In genomic region chrX:41402656-41403055, GRCm38 (mm10) we compare ENCODE assay signal across 7 mouse cellular contexts. TPM values are rescaled to one million over a fixed set of nuclear protein-coding genes. Genes with fewer than 3 reads are reported as not detected.
DNase-seq lines count a peak whose midpoint lies in the region; ATAC-seq and TF ChIP-seq lines count a peak whose summit lies in the region.

No protein-coding gene starts in this region.

- H3K9ac ChIP-seq in embryonic facial prominence, embryonic 14.5 days (ENCODE audit: low read depth, low read length) = peak overlapping the region; percentile 60
- H3K9ac ChIP-seq in kidney, postnatal 0 days (ENCODE audit: low read depth, low read length) = no peak overlapping the region
- 0 out of 2 replicates have a peak overlapping the region, but pooled peaks have one; percentile 44 for H3K9ac ChIP-seq in neural tube, embryonic 15.5 days (replicated peaks)

- peak overlapping the region; percentile 34 for H3K4me3 ChIP-seq in lung, adult 2 months (replicated peaks; ENCODE audit: extremely low read depth, low read depth, low read length)
- H3K4me3 ChIP-seq in embryonic facial prominence, embryonic 14.5 days (ENCODE audit: low read depth, low read length) = peak overlapping the region; percentile 47
- peak overlapping the region; percentile 40 for H3K4me3 ChIP-seq in kidney, postnatal 0 days (replicated peaks; ENCODE audit: low read depth, low read length)
- H3K4me3 ChIP-seq in neural tube, embryonic 15.5 days (replicated peaks) = peak overlapping the region; percentile 47
- no peak overlapping the region for H3K4me3 ChIP-seq in thymus, adult 2 months (ENCODE audit: control insufficient read depth, insufficient read depth, low read length)

- peak overlapping the region; percentile 67 for H3K4me2 ChIP-seq in embryonic facial prominence, embryonic 14.5 days (ENCODE audit: low read depth, low read length)
- H3K4me2 ChIP-seq in kidney, postnatal 0 days (ENCODE audit: low read length) = peak overlapping the region; percentile 68
- H3K4me2 ChIP-seq in neural tube, embryonic 15.5 days = peak overlapping the region; percentile 66

- no peak for DNase-seq in lung, adult 2 months
- DNase-seq in lung, postnatal 14 days = no peak
- peak; percentile 34 for DNase-seq in embryonic facial prominence, embryonic 14.5 days (ENCODE audit: low spot score)
- DNase-seq in kidney, postnatal 0 days (ENCODE audit: low spot score) = no peak
- DNase-seq in right cerebral cortex, adult 2 months (ENCODE audit: low spot score in 2 of 2) = no peak
- DNase-seq in thymus, adult 2 months = no peak

- H3K9me3 ChIP-seq in embryonic facial prominence, embryonic 14.5 days (ENCODE audit: control insufficient read depth, low read length) = no peaks in the 10 kb centered on the region
- H3K9me3 ChIP-seq in kidney, postnatal 0 days (replicated peaks; ENCODE audit: low read length) = no peaks in the 10 kb centered on the region
- no peaks in the 10 kb centered on the region for H3K9me3 ChIP-seq in neural tube, embryonic 15.5 days (replicated peaks)

- TF ChIP-seq POLR2A in lung, adult 2 months (IDR thresholded peaks at IDR 0.05; ENCODE audit: borderline replicate concordance, extremely low read depth, low read depth, low read length) = no peak
- no peak for TF ChIP-seq POLR2A in thymus, adult 2 months (IDR thresholded peaks at IDR 0.05; ENCODE audit: control insufficient read depth, extremely low read depth, insufficient read depth, low read length, poor library complexity)

- no peaks in the 10 kb centered on the region; the same call in 1 of the 2 replicates for H3K4me1 ChIP-seq in lung, adult 2 months (ENCODE audit: control insufficient read depth, insufficient read depth, low read length)
- H3K4me1 ChIP-seq in embryonic facial prominence, embryonic 14.5 days (ENCODE audit: control insufficient read depth, insufficient read depth, low read length) = no peaks in the 10 kb centered on the region
- H3K4me1 ChIP-seq in kidney, postnatal 0 days (replicated peaks; ENCODE audit: insufficient read depth, low read length) = no peaks in the 10 kb centered on the region
- H3K4me1 ChIP-seq in neural tube, embryonic 15.5 days = peaks cover 6% of the 10 kb centered on the region; the same call in 1 of the 2 replicates
- H3K4me1 ChIP-seq in thymus, adult 2 months (replicated peaks; ENCODE audit: control insufficient read depth, insufficient read depth, low read length) = peaks cover 13% of the 10 kb centered on the region

- H3K27ac ChIP-seq in embryonic facial prominence, embryonic 14.5 days (replicated peaks; ENCODE audit: low read depth, low read length) = no peak overlapping the region
- no peak overlapping the region for H3K27ac ChIP-seq in kidney, postnatal 0 days
- H3K27ac ChIP-seq in neural tube, embryonic 15.5 days (replicated peaks) = no peak overlapping the region
- H3K27ac ChIP-seq in thymus, adult 2 months (ENCODE audit: control insufficient read depth, insufficient read depth, low read length) = no peak overlapping the region

- no peaks in the 10 kb centered on the region for H3K36me3 ChIP-seq in embryonic facial prominence, embryonic 14.5 days (ENCODE audit: control insufficient read depth, insufficient read depth, low read length)
- H3K36me3 ChIP-seq in kidney, postnatal 0 days (ENCODE audit: insufficient read depth, low read length) = no peaks in the 10 kb centered on the region
- H3K36me3 ChIP-seq in neural tube, embryonic 15.5 days = no peaks in the 10 kb centered on the region
- no peaks in the 10 kb centered on the region for H3K36me3 ChIP-seq in thymus, adult 2 months (ENCODE audit: control insufficient read depth, insufficient read depth, low read length)

- no peak for TF ChIP-seq CTCF in lung, adult 2 months (IDR thresholded peaks at IDR 0.05; ENCODE audit: insufficient read depth, low read length)
- TF ChIP-seq CTCF in kidney, postnatal 0 days (IDR thresholded peaks at IDR 0.05; ENCODE audit: low read depth) = no peak
- TF ChIP-seq CTCF in thymus, adult 2 months (IDR thresholded peaks at IDR 0.05; ENCODE audit: borderline replicate concordance, control insufficient read depth, extremely low read depth, insufficient read depth, low read length, poor library complexity) = no peak

- no peak for ATAC-seq in embryonic facial prominence, embryonic 14.5 days (ENCODE audit: low read depth)
- ATAC-seq in kidney, postnatal 0 days (replicated peaks; ENCODE audit: low FRiP score, low read depth) = no peak
- ATAC-seq in neural tube, embryonic 15.5 days (ENCODE audit: low FRiP score) = no peak

- H3K27me3 ChIP-seq in embryonic facial prominence, embryonic 14.5 days (replicated peaks; ENCODE audit: control insufficient read depth, insufficient read depth, low read length) = no peaks in the 10 kb centered on the region
- no peaks in the 10 kb centered on the region for H3K27me3 ChIP-seq in kidney, postnatal 0 days (ENCODE audit: insufficient read depth, low read length)
- no peaks in the 10 kb centered on the region for H3K27me3 ChIP-seq in neural tube, embryonic 15.5 days (replicated peaks)
- H3K27me3 ChIP-seq in thymus, adult 2 months (ENCODE audit: control insufficient read depth, insufficient read depth, low read length) = no peaks in the 10 kb centered on the region

- 31% methylated on average over 6 of the region's 6 CpGs for WGBS in lung, adult 2 months
- 26% methylated on average over 6 of the region's 6 CpGs for WGBS in embryonic facial prominence, embryonic 14.5 days
- WGBS in kidney, postnatal 0 days = 20% methylated on average over 6 of the region's 6 CpGs
- WGBS in neural tube, embryonic 15.5 days = 20% methylated on average over 6 of the region's 6 CpGs
- WGBS in thymus, adult 2 months = 4% methylated on average over 6 of the region's 6 CpGs

RNA-seq across cellular contexts. Expression of gene Gria3, which starts 2.0 kb away (rescaled TPM):
- 2.9 and 4.6 TPM in 2 replicates for polyA plus RNA-seq in lung, adult 2 months (2012; rRNA removed)
- polyA plus RNA-seq in embryonic facial prominence, embryonic 14.5 days (2014; fragmentation: Nextera tagmentation; extraction: Ambion mirVana) = 9.4 and 10.6 TPM in 2 replicates
- 3.3 and 4.8 TPM in 2 replicates for polyA plus RNA-seq in kidney, postnatal 0 days (2015; fragmentation: Nextera tagmentation; extraction: Ambion mirVana)
- polyA plus RNA-seq in neural tube, embryonic 15.5 days (2015; fragmentation: Nextera tagmentation; extraction: Ambion mirVana) = 17.6 and 19.1 TPM in 2 replicates
- polyA plus RNA-seq in thymus, adult 2 months (2012; rRNA removed) = 2.1 and 2.3 TPM in 2 replicates
